Mouse (Mus musculus) limb, embryonic 10.5 days (tissue): ENCODE data around the gene Pde4d. TPM values are rescaled to one million over a fixed set of nuclear protein-coding genes. Genes with fewer than 3 reads are reported as not detected.

Source experiments
- DNase-seq: peaks from one replicate; pipeline ENCODE4 v3.0.0-alpha.2; 2017; ENCODE audit warnings: low spot score
- H3K27ac ChIP-seq: fragments of 300-500 bp; sonication (generic); 2 replicates; pipeline ENCODE4 v1.5.1; 2016; ENCODE audit warnings: mild to moderate bottlenecking
- H3K27me3 ChIP-seq: fragments of 300-500 bp; sonication (generic); 2 replicates; pipeline ENCODE4 v1.6.1; 2016; ENCODE audit warnings: low read depth, mild to moderate bottlenecking; ENCODE audit not compliant: poor library complexity, severe bottlenecking
- H3K36me3 ChIP-seq: fragments of 300-500 bp; sonication (generic); 2 replicates; pipeline ENCODE4 v1.6.1; 2016; ENCODE audit warnings: mild to moderate bottlenecking, moderate library complexity
- H3K4me1 ChIP-seq: fragments of 300-500 bp; sonication (generic); 2 replicates; pipeline ENCODE4 v1.6.1; 2016
- H3K4me3 ChIP-seq: fragments of 300-500 bp; sonication (generic); 2 replicates; pipeline ENCODE4 v1.5.1; 2016; ENCODE audit warnings: mild to moderate bottlenecking, moderate library complexity
- H3K9me3 ChIP-seq: fragments of 300-500 bp; sonication (generic); replicated peaks from 2 replicates; pipeline ENCODE4 v1.6.1; 2016; ENCODE audit warnings: mild to moderate bottlenecking
- WGBS: fragments of 180-500 bp; shearing (Covaris S2); methylation state at CpG from one replicate; pipeline ENCODE4 v1.1.7; 2016; 5-methylcytosine and 5-hydroxymethylcytosine counted together
- polyA plus RNA-seq: library from polyadenylated mRNA; unstranded; fragments of >200 nt; fragmentation: Nextera tagmentation; extraction: Ambion mirVana; gene quantifications from 2 replicates; pipeline ENCODE4 v1.2.1, GENCODE M21; 2016

The Pde4d gene
- polyA plus RNA-seq, 1 experiment from 2014 or later = 24.3 TPM

DNA sequence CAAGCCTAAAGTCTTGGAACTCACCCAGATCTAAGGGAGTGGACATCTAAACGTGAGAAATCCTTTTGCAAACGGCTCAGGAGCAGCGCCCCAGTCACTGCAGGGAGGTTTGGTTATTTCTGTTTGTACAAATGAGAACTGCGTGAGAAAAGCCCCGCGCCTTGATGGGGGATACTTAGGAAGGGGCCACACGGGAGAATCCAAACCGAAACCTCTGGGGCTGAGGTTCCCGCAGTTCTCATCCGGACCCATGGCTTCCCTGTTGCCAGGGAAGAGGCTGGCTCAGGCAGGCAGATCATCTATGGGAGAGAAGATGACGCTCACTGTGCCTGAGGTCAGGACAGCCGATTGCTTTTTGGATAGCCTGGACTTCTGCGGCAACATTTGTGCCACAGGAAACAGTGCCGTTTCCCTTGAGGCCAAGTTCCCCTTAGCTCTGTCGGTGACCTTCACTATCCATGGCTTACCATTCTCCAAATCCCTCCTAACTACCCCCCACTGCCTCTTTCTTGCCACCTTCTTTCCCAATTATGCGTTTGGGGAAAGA lies 762.3 kb downstream of the Pde4d start:
- Histone ChIP-seq H3K4me1 (peaks cover 8% of the 10 kb centered on the region), H3K36me3 (no peaks in the 10 kb centered on the region), H3K27ac (no peak overlapping the region), H3K9me3 (no peaks in the 10 kb centered on the region), H3K4me3 (peak overlapping the region; percentile 6; the same call in 1 of the 2 replicates), H3K27me3 (peaks cover 11% of the 10 kb centered on the region)
- no peak for DNase-seq
- 58% methylated on average over 16 of the region's 16 CpGs for WGBS

DNA sequence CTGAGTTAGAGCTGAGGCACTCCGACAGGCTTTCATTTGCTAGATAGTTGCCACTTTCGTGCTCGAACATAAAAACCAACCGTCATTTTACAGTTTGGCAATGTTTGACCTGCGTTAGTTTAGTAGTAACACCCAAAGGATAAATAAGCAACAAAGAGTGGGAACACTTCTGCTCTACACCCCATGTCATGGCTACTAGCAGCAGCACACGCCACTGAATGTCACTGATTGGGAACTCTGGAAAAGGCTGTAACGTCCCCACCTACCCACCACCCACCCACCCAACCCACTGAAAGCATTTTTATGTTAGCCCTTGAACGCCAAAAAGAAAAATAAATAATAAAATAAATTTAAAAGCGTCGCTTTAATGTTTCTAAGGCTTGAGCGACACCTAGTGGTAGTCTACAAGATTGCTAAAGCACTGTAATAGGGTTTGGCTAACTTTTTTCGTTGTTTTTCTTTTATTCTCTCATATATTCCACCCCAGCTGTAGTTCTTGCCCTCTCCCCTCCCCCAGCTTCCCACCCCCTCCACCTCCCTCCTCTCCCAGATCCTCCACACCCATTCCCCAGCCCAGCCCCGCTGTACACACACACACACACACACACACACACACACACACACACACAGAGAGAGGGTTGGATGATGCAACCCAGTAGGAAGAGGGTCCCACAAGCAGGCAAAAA lies 763.2 kb downstream of the Pde4d start:
- peaks cover 8% of the 10 kb centered on the region for H3K4me1 ChIP-seq
- H3K27ac ChIP-seq = no peak overlapping the region
- no peaks in the 10 kb centered on the region for H3K36me3 ChIP-seq
- DNase-seq = no peak
- no peak overlapping the region for H3K4me3 ChIP-seq
- no peaks in the 10 kb centered on the region for H3K9me3 ChIP-seq
- WGBS = 32% methylated on average over 13 of the region's 13 CpGs
- peaks cover 11% of the 10 kb centered on the region for H3K27me3 ChIP-seq

DNA sequence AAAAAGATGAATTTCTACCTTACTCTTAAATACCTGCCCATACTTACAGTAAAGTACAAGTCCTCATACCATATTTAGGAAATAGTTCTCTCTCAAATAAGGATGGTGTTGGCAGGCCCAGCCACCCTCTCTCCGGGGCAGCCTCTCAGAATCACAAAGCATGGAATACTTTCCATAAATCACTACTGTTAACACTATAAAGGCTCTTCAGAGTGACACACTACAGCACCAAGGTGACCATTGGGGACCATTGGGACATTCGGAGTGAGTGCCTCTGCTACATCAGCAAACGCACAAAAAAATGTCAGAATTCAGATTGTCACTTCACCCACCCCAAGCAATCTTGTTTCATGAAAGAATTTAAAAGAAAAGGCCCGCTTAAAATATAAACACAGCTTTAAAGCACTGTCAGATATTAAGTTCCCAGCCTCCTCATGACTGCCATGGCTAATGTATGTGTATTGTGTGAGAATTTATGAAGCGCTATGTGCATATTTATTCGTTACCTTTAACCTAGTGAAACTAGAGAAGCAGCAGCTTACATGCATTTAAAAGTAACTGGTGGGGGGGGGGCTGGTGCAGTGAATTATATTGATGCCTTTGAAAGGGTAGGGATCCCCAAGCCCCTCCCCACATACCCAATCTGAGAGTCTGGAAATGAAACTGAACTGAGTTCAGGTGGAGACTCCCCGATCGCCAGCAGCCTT lies 769.4 kb downstream of the Pde4d start:
- Histone ChIP-seq H3K27ac (no peak overlapping the region), H3K4me3 (no peak overlapping the region), H3K27me3 (no peaks in the 10 kb centered on the region), H3K9me3 (no peaks in the 10 kb centered on the region), H3K4me1 (0 out of 2 replicates have a peak, but pooled peaks cover 7% of the 10 kb centered on the region), H3K36me3 (no peaks in the 10 kb centered on the region)
- no peak for DNase-seq
- WGBS = 87% methylated on average over 8 of the region's 8 CpGs

DNA sequence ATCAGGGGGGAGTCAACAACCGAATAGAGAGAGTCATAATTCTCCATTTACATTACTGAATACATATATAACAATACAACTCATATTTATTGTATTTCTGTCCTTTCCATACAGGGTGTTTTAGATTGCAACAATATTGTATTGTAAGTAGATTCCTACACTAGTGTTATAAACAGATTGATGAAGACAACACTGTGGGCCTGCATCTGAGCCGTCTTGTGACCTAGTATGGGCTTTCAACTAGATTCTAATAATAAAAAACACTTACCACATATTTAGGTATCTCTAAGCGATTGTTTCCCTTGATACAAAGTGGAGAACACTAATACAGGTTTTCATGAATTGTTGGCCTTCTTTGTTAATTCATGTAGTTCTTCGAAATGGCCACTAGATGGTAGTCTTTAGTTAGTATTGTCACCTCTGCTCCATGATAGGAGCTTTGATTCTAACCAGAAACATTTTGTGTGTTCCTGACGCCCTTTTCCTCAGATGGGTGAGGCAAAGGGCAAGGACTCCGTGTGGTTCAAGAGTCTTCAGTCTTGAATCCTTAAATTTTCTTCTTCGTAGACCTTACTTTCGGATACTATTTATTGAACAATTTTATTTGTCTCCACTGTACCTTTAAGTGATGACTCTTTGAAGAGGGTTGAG lies 779.3 kb downstream of the Pde4d start:
- H3K27ac ChIP-seq = no peak overlapping the region
- no peak overlapping the region for H3K4me3 ChIP-seq
- H3K9me3 ChIP-seq = no peaks in the 10 kb centered on the region
- DNase-seq = no peak
- peaks cover 36% of the 10 kb centered on the region for H3K4me1 ChIP-seq
- no peaks in the 10 kb centered on the region for H3K27me3 ChIP-seq
- 29% methylated on average over 8 of the region's 8 CpGs for WGBS
- no peaks in the 10 kb centered on the region for H3K36me3 ChIP-seq

DNA sequence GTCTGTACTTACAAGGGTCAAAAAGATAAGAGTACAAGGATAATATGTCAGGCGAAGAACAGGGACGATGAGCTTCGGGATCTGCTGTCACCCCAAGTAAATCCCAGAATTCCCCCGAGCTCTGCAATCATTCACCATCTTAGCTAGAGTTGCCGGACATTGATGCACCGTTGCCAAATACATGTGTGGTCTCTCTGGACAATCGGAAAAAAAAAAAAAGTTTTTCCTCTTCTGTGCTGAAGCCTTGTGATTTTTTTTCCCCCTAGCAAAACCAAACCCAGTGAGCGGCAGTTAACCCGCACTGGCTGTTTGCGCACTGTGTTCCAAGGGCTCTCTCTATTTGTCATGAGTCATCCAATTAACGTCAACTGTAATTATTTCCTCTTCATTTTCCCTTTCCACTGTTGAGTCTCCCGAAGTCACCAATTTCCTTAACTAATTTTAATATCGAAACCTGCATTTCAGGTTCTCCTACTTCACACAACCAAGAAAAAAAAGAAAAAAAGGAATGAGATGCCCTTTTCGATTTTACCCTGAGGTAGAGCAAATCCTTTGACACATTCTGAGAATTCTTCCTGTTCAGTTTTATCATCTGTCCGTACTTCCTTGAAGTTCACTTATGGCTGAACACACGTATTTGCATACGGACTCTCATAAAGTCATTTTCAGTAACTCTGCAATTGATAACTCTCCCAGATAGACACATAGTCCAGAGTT lies 780.0 kb downstream of the Pde4d start:
- H3K9me3 ChIP-seq = no peaks in the 10 kb centered on the region
- H3K27me3 ChIP-seq = no peaks in the 10 kb centered on the region
- H3K4me3 ChIP-seq = no peak overlapping the region
- no peaks in the 10 kb centered on the region for H3K36me3 ChIP-seq
- H3K27ac ChIP-seq = no peak overlapping the region
- peaks cover 43% of the 10 kb centered on the region for H3K4me1 ChIP-seq
- 59% methylated on average over 17 of the region's 17 CpGs for whole genome bisulfite sequencing
- no peak for DNase-seq

DNA sequence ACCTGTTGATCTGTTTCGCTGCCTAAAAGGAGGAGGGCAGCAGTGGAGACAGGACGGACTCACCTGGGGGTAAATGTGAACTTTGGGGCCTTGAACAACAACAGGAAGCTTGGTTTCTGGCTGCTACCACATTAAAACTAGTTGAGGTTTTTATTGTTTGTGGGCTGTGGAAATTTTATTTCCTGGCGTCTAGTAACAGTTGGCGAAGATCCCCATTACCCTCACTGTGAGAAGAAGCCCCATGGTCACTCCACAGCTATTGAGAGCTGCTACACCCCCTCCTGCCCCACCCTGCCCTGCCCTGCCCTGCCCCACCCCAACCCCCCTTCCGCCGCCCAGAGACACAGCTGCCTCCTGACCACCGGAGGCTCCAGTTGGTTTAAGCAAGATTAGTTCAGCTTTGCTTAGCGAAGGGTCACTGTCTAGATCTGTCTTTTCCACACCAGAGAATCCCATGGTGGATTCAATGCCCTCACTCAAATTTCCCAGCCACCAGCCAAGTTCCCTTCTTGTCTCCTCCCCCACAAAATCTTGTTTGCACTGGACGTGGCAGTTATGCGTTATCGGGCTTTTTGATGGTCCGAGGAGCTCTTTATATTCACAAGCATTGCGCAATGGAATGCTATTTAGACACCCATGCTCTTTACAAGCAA lies 780.7 kb downstream of the Pde4d start:
- WGBS = 69% methylated on average over 13 of the region's 13 CpGs
- no peaks in the 10 kb centered on the region for H3K36me3 ChIP-seq
- H3K4me3 ChIP-seq = no peak overlapping the region
- no peak for DNase-seq
- peaks cover 46% of the 10 kb centered on the region for H3K4me1 ChIP-seq
- no peaks in the 10 kb centered on the region for H3K27me3 ChIP-seq
- H3K9me3 ChIP-seq = no peaks in the 10 kb centered on the region
- no peak overlapping the region; the same call in 1 of the 2 replicates for H3K27ac ChIP-seq

DNA sequence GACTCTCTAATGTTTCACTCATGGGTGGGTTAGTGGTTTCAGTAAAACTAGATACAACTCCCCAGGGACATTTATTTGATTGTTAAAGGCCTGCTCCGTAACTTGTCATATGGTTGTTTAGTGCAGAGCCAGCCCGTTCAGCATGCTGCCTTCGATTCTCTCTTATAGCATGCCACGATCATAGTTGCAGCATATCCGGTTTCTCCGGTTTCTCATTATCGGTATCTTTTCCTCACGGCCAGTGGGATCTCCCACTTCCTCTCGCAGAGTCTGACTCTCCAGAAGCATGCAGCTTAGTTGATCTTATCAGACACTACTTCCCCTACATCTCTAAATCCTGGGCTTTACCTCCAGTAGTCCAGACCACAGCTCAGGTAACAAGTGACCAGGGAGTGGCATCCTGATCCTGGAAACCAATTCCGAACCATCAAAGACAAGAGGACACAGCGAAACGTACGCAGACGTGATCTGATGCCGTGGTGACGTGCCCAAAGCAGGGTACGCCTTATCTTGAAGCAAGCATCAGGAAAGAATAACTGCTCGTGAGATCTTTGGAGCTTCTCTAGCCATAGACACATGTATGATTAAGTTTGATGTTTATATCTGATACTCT lies 782.2 kb downstream of the Pde4d start:
- no peak overlapping the region for H3K4me3 ChIP-seq
- no peaks in the 10 kb centered on the region for H3K27me3 ChIP-seq
- no peak overlapping the region for H3K27ac ChIP-seq
- WGBS = 85% methylated on average over 18 of the region's 18 CpGs
- no peak for DNase-seq
- H3K4me1 ChIP-seq = peaks cover 48% of the 10 kb centered on the region
- H3K36me3 ChIP-seq = no peaks in the 10 kb centered on the region
- H3K9me3 ChIP-seq = no peaks in the 10 kb centered on the region

DNA sequence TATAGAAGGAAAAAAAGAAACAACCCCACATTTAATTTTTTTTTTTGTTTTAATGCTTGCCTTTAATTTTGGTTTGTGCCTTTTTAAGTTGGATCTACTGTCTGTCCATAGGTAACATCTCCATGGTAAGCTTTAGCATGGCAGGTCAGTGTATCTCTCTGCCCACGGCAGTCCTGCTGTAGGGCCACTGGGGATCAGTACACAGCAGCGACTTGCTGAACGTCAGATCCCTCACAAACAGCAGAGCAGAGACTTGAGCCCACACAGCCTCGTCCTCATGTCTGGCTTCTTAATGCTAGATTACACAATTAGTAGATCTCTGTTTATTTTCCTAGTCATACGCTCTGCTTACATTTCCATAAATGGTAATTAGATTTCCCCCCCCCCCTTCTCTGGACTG lies 782.8 kb downstream of the Pde4d start:
- Histone ChIP-seq H3K9me3 (no peaks in the 10 kb centered on the region), H3K27ac (no peak overlapping the region), H3K4me1 (peaks cover 48% of the 10 kb centered on the region), H3K4me3 (no peak overlapping the region), H3K27me3 (no peaks in the 10 kb centered on the region), H3K36me3 (no peaks in the 10 kb centered on the region)
- WGBS = 91% methylated on average over 5 of the region's 5 CpGs
- no peak for DNase-seq

DNA sequence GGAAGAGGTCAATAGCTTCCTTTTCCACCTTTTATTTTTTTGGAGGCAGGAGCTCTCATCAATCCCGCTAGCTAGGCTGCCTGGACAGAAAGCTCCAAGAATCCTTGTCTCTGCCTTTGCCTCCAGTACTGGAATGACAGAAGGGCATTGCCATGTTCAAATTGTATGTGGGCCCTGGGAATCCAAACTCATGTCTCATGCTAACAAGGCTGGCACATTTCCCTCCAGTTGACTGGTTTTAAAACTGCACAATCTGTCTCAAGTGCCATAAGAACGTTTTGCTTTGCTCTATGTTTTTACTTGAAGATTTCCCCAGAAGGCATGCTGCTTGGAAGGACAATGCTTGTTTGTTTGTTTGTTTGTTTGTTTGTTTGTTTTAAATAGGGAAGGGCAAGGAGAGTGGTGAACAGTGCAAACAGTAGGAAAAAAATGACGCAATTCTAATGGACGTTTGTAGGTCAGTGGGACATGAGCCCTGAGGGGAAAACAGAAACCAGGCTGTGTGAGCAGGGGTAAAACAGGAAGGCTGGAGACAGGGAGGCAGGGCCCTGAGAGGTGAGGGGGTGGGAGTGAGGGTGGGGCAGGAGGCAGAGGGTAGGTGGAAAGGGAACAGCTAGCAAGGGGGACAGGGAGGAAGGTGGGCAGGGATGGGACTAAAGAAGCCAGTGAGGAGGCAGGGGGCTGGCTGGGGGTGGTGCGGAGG lies 784.3 kb downstream of the Pde4d start:
- Histone ChIP-seq H3K4me1 (peaks cover 48% of the 10 kb centered on the region), H3K27me3 (no peaks in the 10 kb centered on the region), H3K9me3 (no peaks in the 10 kb centered on the region), H3K4me3 (no peak overlapping the region), H3K36me3 (no peaks in the 10 kb centered on the region), H3K27ac (peak overlapping the region; percentile 76)
- WGBS = 38% methylated on average over 5 of the region's 5 CpGs
- DNase-seq = no peak

DNA sequence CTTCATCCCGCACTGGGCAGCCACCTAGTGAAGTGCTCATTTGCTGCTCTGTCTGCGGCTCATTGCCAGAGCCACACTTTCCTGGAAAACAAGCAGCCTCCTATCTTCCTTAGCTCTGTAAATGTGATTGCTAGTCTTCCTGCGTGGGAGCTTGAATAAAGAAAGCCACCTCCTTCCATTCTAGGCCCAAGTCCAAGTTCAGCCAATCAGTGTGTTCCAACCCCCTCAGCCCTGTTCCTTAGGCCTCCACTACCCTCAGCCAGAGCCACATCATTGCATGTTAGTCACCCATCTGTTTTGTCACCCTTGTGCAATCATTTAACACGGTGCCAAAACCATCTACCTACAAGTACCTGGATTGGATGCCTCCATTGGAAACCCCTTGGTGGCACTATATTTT lies 786.3 kb downstream of the Pde4d start:
- Histone ChIP-seq H3K36me3 (no peaks in the 10 kb centered on the region), H3K27ac (no peak overlapping the region), H3K4me3 (no peak overlapping the region), H3K9me3 (no peaks in the 10 kb centered on the region), H3K4me1 (peaks cover 33% of the 10 kb centered on the region), H3K27me3 (no peaks in the 10 kb centered on the region)
- no peak for DNase-seq
- 77% methylated on average over 4 of the region's 4 CpGs for WGBS

DNA sequence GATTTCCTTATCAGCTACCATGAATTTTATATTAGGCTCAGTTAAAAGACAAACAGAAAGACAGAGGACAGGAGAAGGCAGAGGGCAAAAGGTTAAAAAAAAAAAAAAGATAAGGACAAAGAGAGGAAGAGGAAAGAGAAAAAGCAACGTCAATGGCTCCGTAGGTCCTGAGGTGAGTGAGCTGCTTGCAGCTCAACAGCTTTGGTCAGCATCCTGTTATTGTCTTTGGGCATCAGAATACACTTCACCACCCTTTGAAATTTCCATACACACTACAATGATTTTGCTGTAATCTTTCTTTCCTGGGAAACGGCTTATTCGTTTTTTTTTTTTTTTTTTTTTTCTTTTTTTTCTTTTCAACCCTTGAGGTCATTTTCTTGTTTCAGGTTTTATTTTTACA lies 788.9 kb downstream of the Pde4d start:
- WGBS = 73% methylated on average over 4 of the region's 4 CpGs
- no peaks in the 10 kb centered on the region for H3K27me3 ChIP-seq
- H3K4me1 ChIP-seq = peaks cover 29% of the 10 kb centered on the region
- DNase-seq = no peak
- H3K27ac ChIP-seq = no peak overlapping the region
- no peak overlapping the region for H3K4me3 ChIP-seq
- H3K9me3 ChIP-seq = no peaks in the 10 kb centered on the region
- no peaks in the 10 kb centered on the region for H3K36me3 ChIP-seq
